In genomic region chr10:75333176-75333776, GRCm38 (mm10) we compare ENCODE assay signal across 15 mouse cellular contexts. TPM values are rescaled to one million over a fixed set of nuclear protein-coding genes. Genes with fewer than 3 reads are reported as not detected.
DNase-seq lines count a peak whose midpoint lies in the region; ATAC-seq and TF ChIP-seq lines count a peak whose summit lies in the region.
"Had no signal": no experiment of that assay in that cellular context is flagged by ENCODE, and none has a peak within 500 bp of the region (broad histone marks: within the 10 kb centered on the region; RNA-seq: fewer than 3 reads in every experiment).

No protein-coding gene starts in this region.

- no peak for TF ChIP-seq EP300 in stomach, postnatal 0 days (optimal IDR thresholded peaks at IDR 0.05)

- 0 out of 2 replicates have a peak, but pooled peaks have one; percentile 18 for ATAC-seq in liver, embryonic 12.5 days
- 0 out of 2 replicates have a peak, but pooled peaks have one; percentile 10 for ATAC-seq in stomach, postnatal 0 days (ENCODE audit: low FRiP score, low TSS enrichment)
- no peak for ATAC-seq in granulocyte monocyte progenitor cell, adult 5-6 weeks (replicated peaks; ENCODE audit: poor library complexity, severe bottlenecking)
- ATAC-seq: midbrain, embryonic 13.5 days had no signal

- peaks cover 7% of the 10 kb centered on the region for H3K36me3 ChIP-seq in liver, embryonic 12.5 days
- H3K36me3 ChIP-seq in stomach, postnatal 0 days (ENCODE audit: control insufficient read depth, insufficient read depth, low read length), result no peaks in the 10 kb centered on the region
- H3K36me3 ChIP-seq: embryonic facial prominence, embryonic 15.5 days; hindbrain, embryonic 12.5 days; kidney, embryonic 15.5 days; midbrain, embryonic 13.5 days had no signal

- H3K9ac ChIP-seq in liver, embryonic 12.5 days, result no peak overlapping the region
- H3K9ac ChIP-seq in stomach, postnatal 0 days (ENCODE audit: low read length), result no peak overlapping the region
- H3K9ac ChIP-seq: embryonic facial prominence, embryonic 15.5 days; hindbrain, embryonic 12.5 days; kidney, embryonic 15.5 days; midbrain, embryonic 13.5 days had no signal

- H3K4me3 ChIP-seq in liver, embryonic 12.5 days, result no peak overlapping the region
- H3K4me3 ChIP-seq in stomach, postnatal 0 days (ENCODE audit: low read depth, low read length), result no peak overlapping the region
- H3K4me3 ChIP-seq: embryonic facial prominence, embryonic 15.5 days; hindbrain, embryonic 12.5 days; kidney, embryonic 15.5 days; midbrain, embryonic 13.5 days had no signal

- no peak overlapping the region for H3K27ac ChIP-seq in liver, embryonic 12.5 days
- no peak overlapping the region for H3K27ac ChIP-seq in stomach, postnatal 0 days (replicated peaks)
- H3K27ac ChIP-seq: embryonic facial prominence, embryonic 15.5 days; hindbrain, embryonic 12.5 days; kidney, embryonic 15.5 days; macrophage; midbrain, embryonic 13.5 days had no signal

- DNase-seq in liver (no peak), R1 (ENCODE audit: low read depth, low spot score) (peak; percentile 13)
- DNase-seq in cerebellum, adult 18-20 months, result peak; percentile 38 to 46
- no peak for DNase-seq in stomach, postnatal 0 days (ENCODE audit: low spot score)
- no peak for DNase-seq in gastrocnemius, postnatal 10 days
- DNase-seq: gastrocnemius, postnatal 14 days; lung, adult 2 months; right cerebral cortex, postnatal 25 days had no signal

- H3K4me1 ChIP-seq in liver, embryonic 12.5 days, result no peaks in the 10 kb centered on the region
- H3K4me1 ChIP-seq in stomach, postnatal 0 days (replicated peaks; ENCODE audit: control insufficient read depth, insufficient read depth), result no peaks in the 10 kb centered on the region
- H3K4me1 ChIP-seq: embryonic facial prominence, embryonic 15.5 days; hindbrain, embryonic 12.5 days; midbrain, embryonic 13.5 days had no signal

- TF ChIP-seq CTCF in stomach, postnatal 0 days (IDR thresholded peaks at IDR 0.05; ENCODE audit: low read depth), result no peak

- H3K27me3 ChIP-seq in liver, embryonic 12.5 days (replicated peaks), result no peaks in the 10 kb centered on the region
- H3K27me3 ChIP-seq in stomach, postnatal 0 days (ENCODE audit: control insufficient read depth, insufficient read depth, low read length), result no peaks in the 10 kb centered on the region
- H3K27me3 ChIP-seq: embryonic facial prominence, embryonic 15.5 days; hindbrain, embryonic 12.5 days; kidney, embryonic 15.5 days; midbrain, embryonic 13.5 days had no signal

- 80% methylated on average over 23 of the region's 23 CpGs for WGBS in liver, embryonic 12.5 days (ENCODE audit: insufficient replicate concordance)
- 89% methylated on average over 23 of the region's 23 CpGs for WGBS in stomach, postnatal 0 days

- no peak overlapping the region for H3K4me2 ChIP-seq in liver, embryonic 12.5 days
- no peak overlapping the region for H3K4me2 ChIP-seq in stomach, postnatal 0 days (replicated peaks; ENCODE audit: low read depth)
- H3K4me2 ChIP-seq: embryonic facial prominence, embryonic 15.5 days; hindbrain, embryonic 12.5 days; kidney, embryonic 15.5 days; midbrain, embryonic 13.5 days had no signal

- no peaks in the 10 kb centered on the region for H3K9me3 ChIP-seq in liver, embryonic 12.5 days (replicated peaks)
- H3K9me3 ChIP-seq in stomach, postnatal 0 days (ENCODE audit: control insufficient read depth, low read length), result no peaks in the 10 kb centered on the region
- H3K9me3 ChIP-seq: embryonic facial prominence, embryonic 15.5 days; hindbrain, embryonic 12.5 days; kidney, embryonic 15.5 days; midbrain, embryonic 13.5 days had no signal

RNA-seq across cellular contexts. Expression of gene Adora2a, which starts 16.6 kb away (rescaled TPM):
- 2.3 and 3.1 TPM in 2 replicates for polyA plus RNA-seq in liver, embryonic 12.5 days (2016; fragmentation: Nextera tagmentation; extraction: Ambion mirVana)
- 0.82 and 1.3 TPM in 2 replicates for polyA plus RNA-seq in stomach, postnatal 0 days (2015; fragmentation: Nextera tagmentation; extraction: Ambion mirVana)
- total RNA-seq in granulocyte monocyte progenitor cell, adult 5-6 weeks (2014; fragmentation: Nextera tagmentation), result 0.79 and 0.80 TPM in 2 replicates
- 1.1 and 2.4 TPM in 2 replicates for total RNA-seq in granulocyte monocyte progenitor cell, adult 5-6 weeks (2017)
- total RNA-seq in gastrocnemius, postnatal 10 days (2021), result 1 to 10 TPM; 4.3 to 6.2 TPM

Comparison
In these comparisons a context has a peak if more than half of its experiments do, and no peak if none do; other contexts are left out.
1. DNase-seq: peak in R1 (single experiment) and cerebellum, adult 18-20 months (2 of 2); none in liver (single experiment), stomach, postnatal 0 days (single experiment) and gastrocnemius, postnatal 10 days (single experiment).